Mouse (Mus musculus) limb, embryonic 11.5 days (tissue): ENCODE data around the gene Comp. TPM values are rescaled to one million over a fixed set of nuclear protein-coding genes. Genes with fewer than 3 reads are reported as not detected.

Experiments
- ATAC-seq: fragments of 200-750 bp; cut with Nextera tagmentation; 2 replicates; pipeline ENCODE4 v1.8.0; 2017; ENCODE audit warnings: low read depth; ENCODE audit not compliant: insufficient number of reproducible peaks, low FRiP score, low TSS enrichment
- DNase-seq: peaks from one replicate; pipeline ENCODE4 v3.0.0-alpha.2; 2015; ENCODE audit warnings: low spot score
- H3K27ac ChIP-seq: fragments of 300-500 bp; sonication (generic); replicated peaks from 2 replicates; pipeline ENCODE4 v1.5.1; 2014; ENCODE audit warnings: low read depth, mild to moderate bottlenecking, low read length
- H3K27me3 ChIP-seq: fragments of 300-500 bp; sonication (generic); 2 replicates; pipeline ENCODE4 v1.6.1; 2014; ENCODE audit warnings: mild to moderate bottlenecking, low read length, mixed read lengths; ENCODE audit not compliant: control insufficient read depth, insufficient read depth
- H3K36me3 ChIP-seq: fragments of 300-500 bp; sonication (generic); 2 replicates; pipeline ENCODE4 v1.6.1; 2014; ENCODE audit warnings: mild to moderate bottlenecking, low read length, moderate library complexity, mixed read lengths; ENCODE audit not compliant: control insufficient read depth, insufficient read depth
- H3K4me1 ChIP-seq: fragments of 300-500 bp; sonication (generic); 2 replicates; pipeline ENCODE4 v1.6.1; 2014; ENCODE audit warnings: low read length, mixed read lengths; ENCODE audit not compliant: control insufficient read depth, insufficient read depth
- H3K4me2 ChIP-seq: fragments of 300-500 bp; sonication (generic); 2 replicates; pipeline ENCODE4 v1.6.1; 2014; ENCODE audit warnings: low read depth, mild to moderate bottlenecking, moderate library complexity; ENCODE audit not compliant: severe bottlenecking
- H3K4me3 ChIP-seq: fragments of 300-500 bp; sonication (generic); 2 replicates; pipeline ENCODE4 v1.5.1; 2014; ENCODE audit warnings: low read depth, low read length
- H3K9ac ChIP-seq: fragments of 300-500 bp; sonication (generic); 2 replicates; pipeline ENCODE4 v1.6.1; 2014; ENCODE audit warnings: mild to moderate bottlenecking, low read length
- H3K9me3 ChIP-seq: fragments of 300-500 bp; sonication (generic); 2 replicates; pipeline ENCODE4 v1.6.1; 2016; ENCODE audit warnings: low read length; ENCODE audit not compliant: control insufficient read depth
- WGBS: fragments of 180-500 bp; shearing (Covaris S2); extraction: QIAGEN DNeasy Blood & Tissue Kit; methylation state at CpG from one replicate; pipeline ENCODE4 v1.1.7; 2014; 5-methylcytosine and 5-hydroxymethylcytosine counted together
- polyA plus RNA-seq: library from polyadenylated mRNA; unstranded; fragments of >200 nt; fragmentation: Nextera tagmentation; extraction: Ambion mirVana; gene quantifications from 2 replicates; pipeline ENCODE4 v1.2.1, GENCODE M21; 2014

The Comp gene
- polyA plus RNA-seq, result 0.43 and 0.50 TPM in 2 replicates

DNA sequence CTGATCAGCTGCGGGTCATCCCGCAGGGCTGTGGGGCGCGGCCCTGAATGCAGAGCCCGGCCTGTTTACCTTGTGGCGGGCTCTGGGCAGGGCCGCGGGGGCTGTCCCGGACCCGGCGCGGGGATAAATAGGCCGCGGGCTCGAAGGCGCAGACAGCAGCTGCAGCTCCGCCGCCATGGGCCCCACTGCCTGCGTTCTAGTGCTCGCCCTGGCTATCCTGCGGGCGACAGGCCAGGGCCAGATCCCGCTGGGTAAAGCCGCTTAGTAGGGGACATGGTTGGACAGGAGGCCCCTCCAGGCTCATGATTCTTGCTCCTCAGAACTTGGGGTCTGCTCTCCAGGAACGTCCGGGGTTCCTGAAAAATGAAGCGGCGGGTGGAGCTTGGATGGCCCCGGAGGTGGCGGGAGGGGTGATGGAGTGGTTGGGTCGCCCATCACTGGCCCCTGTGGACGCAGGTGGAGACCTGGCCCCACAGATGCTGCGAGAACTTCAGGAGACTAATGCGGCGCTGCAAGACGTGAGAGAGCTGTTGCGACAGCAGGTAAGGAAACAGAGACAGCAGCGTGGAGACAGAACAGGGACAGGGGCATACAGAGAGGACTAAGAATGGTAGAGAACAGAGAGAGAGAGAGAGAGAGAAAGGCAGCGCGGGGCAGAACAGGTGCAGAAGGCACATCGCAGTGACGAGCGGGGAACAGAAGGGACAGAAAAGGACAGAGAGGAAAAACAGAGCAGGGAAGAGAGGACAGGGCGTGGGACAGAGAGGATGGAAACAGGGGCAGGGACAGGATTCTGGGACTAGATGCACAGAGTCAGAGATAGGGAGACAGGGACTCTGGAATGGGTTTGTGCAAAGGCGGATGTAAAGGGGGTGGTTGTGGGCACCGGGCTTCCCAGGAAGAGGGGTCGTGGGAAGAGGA lies at the start of gene Comp:
Gene Comp (plus strand): TSS at position 162 of the 921 bp plus-strand sequence.
- Histone ChIP-seq H3K27ac (no peak within 1 kb of the TSS), H3K4me1 (peaks cover 30% of the 10 kb centered on the region), H3K4me2 (peak within 1 kb of the TSS; percentile 52), H3K27me3 (peaks cover 66% of the 10 kb centered on the region), H3K36me3 (no peaks in the 10 kb centered on the region), H3K4me3 (peak within 1 kb of the TSS; percentile 31), H3K9me3 (no peaks in the 10 kb centered on the region), H3K9ac (peak within 1 kb of the TSS; percentile 43)
- DNase-seq (peak; percentile 52), ATAC-seq (0 out of 2 replicates have a peak, but pooled peaks have one; percentile 2)
- WGBS, result 2% methylated on average over 47 of the region's 47 CpGs

DNA sequence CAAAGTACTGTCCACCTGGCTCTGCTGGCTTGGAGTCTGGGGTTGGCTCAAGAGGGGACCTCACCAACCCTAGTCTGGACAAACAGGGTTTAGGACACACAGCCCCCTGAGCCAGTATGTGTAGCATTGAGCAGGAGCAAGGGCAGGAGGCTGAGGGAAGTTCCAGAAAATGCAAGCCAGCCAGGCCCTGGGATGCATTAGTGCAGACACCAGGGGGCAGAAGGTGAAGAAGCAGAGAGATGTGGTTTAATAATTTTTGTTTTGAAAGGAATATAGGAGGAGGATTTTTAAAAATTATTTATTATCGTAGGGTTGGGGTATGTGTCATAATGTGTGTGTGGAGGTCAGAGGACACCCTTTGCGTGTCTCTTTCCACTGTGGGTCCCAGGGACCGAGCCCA lies 49.6 kb upstream of the Comp start:
- Histone ChIP-seq H3K9ac (no peak overlapping the region), H3K27me3 (no peaks in the 10 kb centered on the region), H3K4me2 (no peak overlapping the region), H3K36me3 (0 out of 2 replicates have a peak, but pooled peaks cover 2% of the 10 kb centered on the region), H3K4me3 (no peak overlapping the region), H3K27ac (no peak overlapping the region), H3K4me1 (no peaks in the 10 kb centered on the region; the same call in 1 of the 2 replicates), H3K9me3 (no peaks in the 10 kb centered on the region)
- no peak for DNase-seq
- ATAC-seq, result no peak
- WGBS, result 94% methylated on average over 3 of the region's 3 CpGs

DNA sequence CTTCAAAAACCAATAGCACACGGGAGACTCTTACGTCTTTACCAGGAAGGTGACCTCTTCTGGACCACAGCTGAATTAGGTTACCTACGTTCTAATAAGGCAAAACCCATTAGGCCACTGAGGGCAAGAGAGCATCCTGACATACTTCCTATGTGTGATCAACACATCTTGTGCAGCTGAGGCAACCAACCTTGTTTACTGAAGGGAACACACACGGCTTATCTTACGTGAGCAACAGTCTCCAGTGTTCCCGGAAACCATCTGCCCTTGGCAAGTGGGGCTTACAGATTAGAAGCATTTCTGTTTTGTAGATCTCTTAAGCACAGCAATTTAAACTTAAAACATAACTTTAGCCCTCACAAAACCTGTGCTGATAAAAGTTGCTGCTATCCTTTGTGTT lies 45.8 kb upstream of the Comp start:
- Histone ChIP-seq H3K27ac (no peak overlapping the region), H3K4me2 (no peak overlapping the region), H3K9ac (no peak overlapping the region), H3K27me3 (no peaks in the 10 kb centered on the region), H3K36me3 (peaks cover 7% of the 10 kb centered on the region), H3K4me1 (peaks cover 22% of the 10 kb centered on the region), H3K9me3 (no peaks in the 10 kb centered on the region), H3K4me3 (no peak overlapping the region)
- DNase-seq (no peak), ATAC-seq (no peak)
- WGBS, result 97% methylated on average over 6 of the region's 6 CpGs

DNA sequence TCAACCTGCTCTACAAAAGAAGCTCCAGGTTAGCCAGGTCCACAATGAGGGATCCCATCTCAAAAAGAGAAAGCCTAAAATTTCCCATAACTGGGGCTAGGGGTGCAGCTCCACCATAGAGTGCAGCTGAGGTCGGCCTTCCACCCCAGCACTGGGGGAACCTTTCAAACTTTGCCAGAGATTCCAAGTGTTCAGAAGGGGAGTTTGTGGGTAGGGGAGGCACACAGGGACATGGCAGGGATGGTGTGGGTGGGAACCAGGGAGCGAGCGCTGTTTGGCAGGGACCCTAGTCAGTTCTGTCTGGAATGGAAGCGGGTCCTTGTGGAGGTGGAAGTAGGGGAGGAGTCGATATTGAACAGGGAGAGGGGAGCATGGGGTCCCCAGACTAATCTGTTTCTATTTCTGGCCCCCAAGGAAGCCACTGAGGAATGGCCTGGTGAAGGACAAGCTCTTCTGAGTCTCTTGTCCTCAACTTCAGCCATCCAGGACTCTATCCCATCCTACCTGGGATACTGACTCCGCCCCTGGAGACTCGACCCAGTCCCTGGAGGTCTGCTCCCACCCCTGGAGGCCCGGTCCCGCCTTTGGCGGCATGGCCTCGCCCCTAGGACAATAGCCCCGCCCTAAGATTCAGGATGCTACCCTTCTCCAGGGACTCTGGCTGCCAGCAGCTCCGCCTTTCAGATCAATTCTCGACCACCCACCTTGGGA lies 44.1 kb upstream of the Comp start, which contains the start of gene Gdf1:
Gene Gdf1 (plus strand): TSS at position 694 of the 711 bp plus-strand sequence.
- peak; percentile 47 for DNase-seq

DNA sequence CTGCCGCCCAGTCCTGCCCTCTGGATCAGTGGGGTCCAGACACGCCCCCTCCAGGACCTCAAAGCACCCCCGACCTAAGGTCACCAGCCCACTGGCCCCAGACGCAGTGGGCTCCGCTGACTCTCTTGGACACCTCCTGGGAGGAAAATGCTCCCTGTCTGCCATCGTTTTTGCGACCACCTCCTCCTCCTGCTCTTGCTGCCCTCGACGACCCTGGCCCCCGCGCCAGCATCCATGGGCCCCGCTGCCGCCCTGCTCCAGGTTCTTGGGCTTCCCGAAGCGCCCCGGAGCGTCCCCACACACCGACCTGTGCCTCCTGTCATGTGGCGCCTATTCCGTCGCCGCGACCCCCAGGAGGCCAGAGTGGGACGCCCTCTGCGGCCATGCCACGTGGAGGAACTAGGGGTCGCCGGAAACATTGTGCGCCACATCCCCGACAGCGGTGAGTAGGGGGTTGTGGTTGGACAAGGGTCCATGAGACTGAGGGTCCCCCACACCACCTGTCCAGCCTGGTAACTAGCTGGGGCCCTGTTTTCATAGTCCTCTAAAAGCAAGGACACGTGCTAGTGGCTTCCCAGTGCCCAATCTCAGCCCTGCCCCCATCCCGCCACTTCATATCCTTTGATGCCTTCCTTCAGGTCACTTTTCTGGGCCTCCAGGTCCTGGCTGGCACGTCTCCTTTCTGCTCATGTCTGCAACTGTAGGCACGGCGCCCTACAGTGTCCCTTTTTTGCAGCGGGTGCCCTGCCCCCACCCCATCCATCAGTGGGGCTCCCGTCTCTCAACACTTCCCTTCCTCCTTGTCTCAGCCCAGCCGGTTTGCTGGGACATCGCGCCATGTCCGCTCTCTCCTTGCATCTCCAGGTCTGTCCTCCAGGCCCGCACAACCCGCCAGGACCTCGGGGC lies 43.3 kb upstream of the Comp start:
- whole genome bisulfite sequencing, result 3% methylated on average over 45 of the region's 45 CpGs
- H3K27ac ChIP-seq, result no peak overlapping the region

More for the DNA sequence above, 44.1 kb upstream of the Comp start, which contains the start of gene Gdf1:
- H3K9ac ChIP-seq, result peak within 1 kb of the TSS; percentile 36; the same call in 1 of the 2 replicates
- peak within 1 kb of the TSS; percentile 19 for H3K4me3 ChIP-seq
- peaks cover 22% of the 10 kb centered on the region for H3K4me1 ChIP-seq
- peak within 1 kb of the TSS; percentile 35 for H3K4me2 ChIP-seq
- H3K9me3 ChIP-seq, result no peaks in the 10 kb centered on the region
- H3K27ac ChIP-seq, result no peak within 1 kb of the TSS
- no peaks in the 10 kb centered on the region for H3K27me3 ChIP-seq
- ATAC-seq, result peak; percentile 11; the same call in 1 of the 2 replicates
- 25% methylated on average over 14 of the region's 14 CpGs for WGBS
- peaks cover 23% of the 10 kb centered on the region for H3K36me3 ChIP-seq

DNA sequence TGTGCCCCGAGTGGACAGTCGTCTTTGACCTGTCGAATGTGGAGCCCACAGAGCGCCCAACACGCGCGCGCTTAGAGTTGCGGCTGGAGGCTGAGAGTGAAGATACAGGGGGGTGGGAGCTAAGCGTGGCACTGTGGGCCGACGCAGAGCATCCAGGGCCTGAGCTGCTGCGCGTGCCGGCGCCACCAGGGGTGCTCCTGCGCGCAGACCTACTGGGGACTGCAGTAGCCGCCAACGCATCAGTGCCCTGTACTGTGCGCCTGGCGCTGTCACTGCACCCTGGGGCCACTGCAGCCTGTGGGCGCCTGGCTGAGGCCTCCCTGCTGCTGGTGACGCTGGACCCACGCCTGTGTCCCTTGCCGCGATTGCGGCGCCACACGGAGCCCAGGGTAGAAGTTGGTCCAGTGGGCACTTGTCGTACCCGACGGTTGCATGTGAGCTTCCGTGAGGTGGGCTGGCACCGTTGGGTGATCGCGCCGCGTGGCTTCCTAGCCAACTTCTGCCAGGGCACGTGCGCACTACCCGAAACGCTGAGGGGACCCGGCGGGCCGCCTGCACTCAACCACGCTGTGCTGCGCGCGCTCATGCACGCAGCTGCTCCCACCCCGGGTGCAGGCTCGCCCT lies 42.5 kb upstream of the Comp start:
- peaks cover 22% of the 10 kb centered on the region for H3K4me1 ChIP-seq
- peaks cover 36% of the 10 kb centered on the region for H3K36me3 ChIP-seq
- no peaks in the 10 kb centered on the region for H3K27me3 ChIP-seq
- H3K4me3 ChIP-seq, result peak overlapping the region; percentile 19
- peak overlapping the region; percentile 35 for H3K4me2 ChIP-seq
- 26% methylated on average over 53 of the region's 53 CpGs for WGBS
- H3K27ac ChIP-seq, result no peak overlapping the region
- ATAC-seq (peak; percentile 82), DNase-seq (peak; percentile 83)
- no peaks in the 10 kb centered on the region for H3K9me3 ChIP-seq
- H3K9ac ChIP-seq, result peak overlapping the region; percentile 36; the same call in 1 of the 2 replicates

More for the DNA sequence above, 43.3 kb upstream of the Comp start:
- H3K4me1 ChIP-seq, result peaks cover 22% of the 10 kb centered on the region
- peak overlapping the region; percentile 19 for H3K4me3 ChIP-seq
- H3K27me3 ChIP-seq, result no peaks in the 10 kb centered on the region
- ATAC-seq (peak; percentile 50; the same call in 1 of the 2 replicates), DNase-seq (peak; percentile 67)
- H3K9ac ChIP-seq, result peak overlapping the region; percentile 36; the same call in 1 of the 2 replicates
- peak overlapping the region; percentile 35 for H3K4me2 ChIP-seq
- peaks cover 29% of the 10 kb centered on the region for H3K36me3 ChIP-seq
- no peaks in the 10 kb centered on the region for H3K9me3 ChIP-seq

DNA sequence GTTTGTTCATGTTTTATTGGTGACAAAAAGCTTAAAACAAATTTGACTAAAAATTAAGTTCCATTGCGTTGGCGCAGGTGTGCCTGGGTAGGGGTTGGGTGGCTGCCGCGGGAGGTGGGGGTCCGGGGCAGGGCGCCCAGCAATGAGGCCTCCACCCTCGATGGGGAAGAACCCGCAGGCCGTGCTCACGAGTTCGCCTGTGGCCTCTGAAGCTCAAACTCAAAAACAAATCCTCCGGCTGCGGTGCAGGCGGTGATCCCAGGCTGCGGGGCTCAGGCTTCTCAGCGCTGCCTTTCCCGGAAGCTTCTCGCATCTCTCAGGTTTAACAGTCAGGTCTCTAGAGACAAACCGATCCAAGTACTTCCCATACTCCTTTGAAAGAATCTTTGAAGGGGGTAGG lies 41.8 kb upstream of the Comp start:
- 68% methylated on average over 19 of the region's 19 CpGs for WGBS
- H3K9me3 ChIP-seq, result no peaks in the 10 kb centered on the region
- ATAC-seq (no peak), DNase-seq (peak; percentile 45)
- H3K27ac ChIP-seq, result no peak overlapping the region
- no peak overlapping the region for H3K4me2 ChIP-seq
- H3K4me3 ChIP-seq, result no peak overlapping the region
- peaks cover 43% of the 10 kb centered on the region for H3K36me3 ChIP-seq
- peak overlapping the region; percentile 17; the same call in 1 of the 2 replicates for H3K9ac ChIP-seq
- H3K27me3 ChIP-seq, result no peaks in the 10 kb centered on the region
- H3K4me1 ChIP-seq, result peaks cover 22% of the 10 kb centered on the region
